Mouse (Mus musculus) lung, postnatal 0 days (tissue): Measurements from ENCODE around the gene Ccser2. TPM values are rescaled to one million over a fixed set of nuclear protein-coding genes. Genes with fewer than 3 reads are reported as not detected.

Experiments
- ATAC-seq: fragments of 200-750 bp; cut with Nextera tagmentation; 2 replicates; pipeline ENCODE4 v1.8.0; 2017; ENCODE audit warnings: moderate library complexity
- DNase-seq: peaks from one replicate; pipeline ENCODE4 v3.0.0-alpha.2; 2016; ENCODE audit warnings: low spot score
- H3K27ac ChIP-seq: fragments of 300-500 bp; sonication (generic); 2 replicates; pipeline ENCODE4 v1.5.1; 2014; ENCODE audit warnings: antibody characterized with exemption, mild to moderate bottlenecking, low read length, mixed read lengths
- H3K27me3 ChIP-seq: fragments of 300-500 bp; sonication (generic); replicated peaks from 2 replicates; pipeline ENCODE4 v1.6.1; 2014; ENCODE audit warnings: low read length, mixed read lengths; ENCODE audit not compliant: insufficient read depth
- H3K36me3 ChIP-seq: fragments of 300-500 bp; sonication (generic); 2 replicates; pipeline ENCODE4 v1.6.1; 2014; ENCODE audit warnings: low read length, mixed read lengths; ENCODE audit not compliant: insufficient read depth
- H3K4me1 ChIP-seq: fragments of 300-500 bp; sonication (generic); 2 replicates; pipeline ENCODE4 v1.6.1; 2014; ENCODE audit warnings: antibody characterized with exemption, low read depth, low read length, mixed read lengths; ENCODE audit not compliant: insufficient read depth
- H3K4me2 ChIP-seq: fragments of 300-500 bp; sonication (generic); replicated peaks from 2 replicates; pipeline ENCODE4 v1.6.1; 2014; ENCODE audit warnings: low read depth, mild to moderate bottlenecking, low read length, moderate library complexity, mixed read lengths
- H3K4me3 ChIP-seq: fragments of 300-500 bp; sonication (generic); 2 replicates; pipeline ENCODE4 v1.5.1; 2014; ENCODE audit warnings: low read depth, low read length
- H3K9ac ChIP-seq: fragments of 300-500 bp; sonication (generic); replicated peaks from 2 replicates; pipeline ENCODE4 v1.6.1; 2014; ENCODE audit warnings: low read depth, mild to moderate bottlenecking
- H3K9me3 ChIP-seq: fragments of 300-500 bp; sonication (generic); 2 replicates; pipeline ENCODE4 v1.6.1; 2016; ENCODE audit warnings: low read length, mixed read lengths
- CTCF ChIP-seq: IDR thresholded peaks from 2 replicates; pipeline ENCODE4 v1.5.1; 2016; ENCODE audit warnings: antibody characterized with exemption, mild to moderate bottlenecking
- EP300 ChIP-seq: IDR thresholded peaks from 2 replicates; pipeline ENCODE4 v1.6.1; 2016; ENCODE audit warnings: antibody characterized with exemption, mild to moderate bottlenecking, control low read depth
- WGBS: fragments of 180-500 bp; shearing (Covaris S2); extraction: QIAGEN DNeasy Blood & Tissue Kit; methylation state at CpG from one replicate; pipeline ENCODE4 v1.1.7; 2014; 5-methylcytosine and 5-hydroxymethylcytosine counted together
- polyA plus RNA-seq: library from polyadenylated mRNA; unstranded; fragments of >200 nt; fragmentation: Nextera tagmentation; extraction: Ambion mirVana; gene quantifications from 2 replicates; pipeline ENCODE4 v1.2.1, GENCODE M21; 2015

The Ccser2 gene
- polyA plus RNA-seq, 1 experiment from 2014 or later = 48.0 TPM

- H3K36me3 ChIP-seq = no peaks in the 10 kb centered on the region
- DNase-seq (no peak), ATAC-seq (no peak)
- no peak for TF ChIP-seq EP300
- no peak for TF ChIP-seq CTCF
- 9% methylated on average over 1 of the region's 1 CpGs for WGBS
- no peak overlapping the region for H3K4me2 ChIP-seq
- H3K27ac ChIP-seq = no peak overlapping the region
- no peak overlapping the region for H3K4me3 ChIP-seq
- no peaks in the 10 kb centered on the region for H3K4me1 ChIP-seq
- H3K27me3 ChIP-seq = no peaks in the 10 kb centered on the region
- no peak overlapping the region for H3K9ac ChIP-seq
- H3K9me3 ChIP-seq = no peaks in the 10 kb centered on the region
These were observed 119.7 kb downstream of the Ccser2 start for GRCm38 (mm10) chr14:36848860-36849259.

Other genes starting within 250 kb of the Ccser2 start
- not detected in 2 replicates for gene Rgr, start 80.2 kb upstream of the Ccser2 start, polyA plus RNA-seq
- not detected in 2 replicates for gene Lrit1, start 86.1 kb upstream of the Ccser2 start, polyA plus RNA-seq
- not detected in 2 replicates for gene Lrit2, start 99.2 kb upstream of the Ccser2 start, polyA plus RNA-seq
- gene Cdhr1, start 129.6 kb upstream of the Ccser2 start, polyA plus RNA-seq = 0.05 and 0.08 TPM in 2 replicates
- gene 2610528A11Rik, start 145.2 kb upstream of the Ccser2 start, polyA plus RNA-seq = 0.27 and 0.31 TPM in 2 replicates
- gene Ghitm, start 166.5 kb upstream of the Ccser2 start, polyA plus RNA-seq = 159 and 175 TPM in 2 replicates